Mouse (Mus musculus) embryonic facial prominence, embryonic 13.5 days (tissue): Measurements from ENCODE around the gene Mlf1. TPM values are rescaled to one million over a fixed set of nuclear protein-coding genes. Genes with fewer than 3 reads are reported as not detected.

Experiments used
- ATAC-seq: fragments of 200-750 bp; cut with Nextera tagmentation; 2 replicates; pipeline ENCODE4 v1.8.0; 2017; ENCODE audit warnings: low read depth; ENCODE audit not compliant: insufficient number of reproducible peaks, insufficient read depth, low FRiP score, low TSS enrichment
- H3K27ac ChIP-seq: fragments of 300-500 bp; sonication (generic); 2 replicates; pipeline ENCODE4 v1.5.1; 2015; ENCODE audit warnings: moderate library complexity, mild to moderate bottlenecking, inconsistent platforms
- H3K27me3 ChIP-seq: fragments of 300-500 bp; sonication (generic); 2 replicates; pipeline ENCODE4 v1.6.1; 2015; ENCODE audit warnings: mild to moderate bottlenecking, inconsistent platforms
- H3K36me3 ChIP-seq: fragments of 300-500 bp; sonication (generic); 2 replicates; pipeline ENCODE4 v1.6.1; 2015; ENCODE audit warnings: mild to moderate bottlenecking, inconsistent platforms
- H3K4me1 ChIP-seq: fragments of 300-500 bp; sonication (generic); 2 replicates; pipeline ENCODE4 v1.6.1; 2015; ENCODE audit warnings: inconsistent platforms
- H3K4me2 ChIP-seq: fragments of 300-500 bp; sonication (generic); 2 replicates; pipeline ENCODE4 v1.6.1; 2015; ENCODE audit warnings: moderate library complexity, mild to moderate bottlenecking, inconsistent platforms
- H3K4me3 ChIP-seq: fragments of 300-500 bp; sonication (generic); 2 replicates; pipeline ENCODE4 v1.5.1; 2015; ENCODE audit warnings: mild to moderate bottlenecking, inconsistent platforms
- H3K9ac ChIP-seq: fragments of 300-500 bp; sonication (generic); 2 replicates; pipeline ENCODE4 v1.6.1; 2015; ENCODE audit warnings: mild to moderate bottlenecking, inconsistent platforms
- H3K9me3 ChIP-seq: fragments of 300-500 bp; sonication (generic); 2 replicates; pipeline ENCODE4 v1.6.1; 2016; ENCODE audit warnings: inconsistent platforms
- WGBS: fragments of 180-500 bp; shearing (Covaris S2); methylation state at CpG from one replicate; pipeline ENCODE4 v1.1.7; 2015; ENCODE audit warnings: mixed read lengths; 5-methylcytosine and 5-hydroxymethylcytosine counted together
- polyA plus RNA-seq: library from polyadenylated mRNA; unstranded; fragments of >200 nt; fragmentation: Nextera tagmentation; extraction: Ambion mirVana; gene quantifications from 2 replicates; pipeline ENCODE4 v1.2.1, GENCODE M21; 2015

Mlf1 gene
- 27.3 and 28.4 TPM in 2 replicates for polyA plus RNA-seq

- peak; percentile 93 for ATAC-seq
- WGBS, result under 1% methylated on average over 35 of the region's 35 CpGs
- H3K4me2 ChIP-seq, result peak within 1 kb of the TSS; percentile 84
- no peaks in the 10 kb centered on the region for H3K9me3 ChIP-seq
- peak within 1 kb of the TSS; percentile 71 for H3K9ac ChIP-seq
- H3K27me3 ChIP-seq, result peaks cover 20% of the 10 kb centered on the region
- H3K27ac ChIP-seq, result no peak within 1 kb of the TSS
- no peaks in the 10 kb centered on the region for H3K36me3 ChIP-seq
- H3K4me1 ChIP-seq, result 0 out of 2 replicates have a peak, but pooled peaks cover 4% of the 10 kb centered on the region
- H3K4me3 ChIP-seq, result peak within 1 kb of the TSS; percentile 53
Measured at GRCm38 (mm10) chr3:67373872-67374271, at the start of gene Mlf1. Mlf1 (plus strand) TSS chr3:67374097.

- Histone ChIP-seq H3K9ac (no peak overlapping the region), H3K9me3 (no peaks in the 10 kb centered on the region), H3K4me1 (no peaks in the 10 kb centered on the region), H3K36me3 (no peaks in the 10 kb centered on the region), H3K27me3 (no peaks in the 10 kb centered on the region), H3K27ac (no peak overlapping the region), H3K4me2 (no peak overlapping the region), H3K4me3 (no peak overlapping the region)
- WGBS, result 60% methylated on average over 3 of the region's 3 CpGs
- ATAC-seq, result no peak
Measured at GRCm38 (mm10) chr3:67339558-67339957, 34.3 kb upstream of the Mlf1 start.

GRCm38 (mm10) chr3:67340921-67341320, 33.0 kb upstream of the Mlf1 start:
- no peaks in the 10 kb centered on the region for H3K27me3 ChIP-seq
- no peaks in the 10 kb centered on the region for H3K9me3 ChIP-seq
- no peak overlapping the region for H3K9ac ChIP-seq
- no peaks in the 10 kb centered on the region for H3K36me3 ChIP-seq
- no peak overlapping the region for H3K4me3 ChIP-seq
- no peak overlapping the region for H3K27ac ChIP-seq
- no peak for ATAC-seq
- H3K4me2 ChIP-seq, result no peak overlapping the region
- no peaks in the 10 kb centered on the region for H3K4me1 ChIP-seq
- 71% methylated on average over 7 of the region's 7 CpGs for WGBS

GRCm38 (mm10) chr3:67343004-67343662, 30.8 kb upstream of the Mlf1 start:
- Histone ChIP-seq H3K9me3 (no peaks in the 10 kb centered on the region), H3K27me3 (no peaks in the 10 kb centered on the region), H3K36me3 (no peaks in the 10 kb centered on the region), H3K27ac (no peak overlapping the region), H3K9ac (no peak overlapping the region), H3K4me1 (no peaks in the 10 kb centered on the region), H3K4me2 (no peak overlapping the region), H3K4me3 (no peak overlapping the region)
- no peak for ATAC-seq
- 31% methylated on average over 5 of the region's 5 CpGs for WGBS

- ATAC-seq, result no peak
- no peak overlapping the region for H3K4me2 ChIP-seq
- no peak overlapping the region for H3K9ac ChIP-seq
- no peaks in the 10 kb centered on the region for H3K9me3 ChIP-seq
- H3K27ac ChIP-seq, result no peak overlapping the region
- H3K27me3 ChIP-seq, result no peaks in the 10 kb centered on the region
- H3K4me1 ChIP-seq, result no peaks in the 10 kb centered on the region
- WGBS, result 6% methylated on average over 2 of the region's 2 CpGs
- H3K4me3 ChIP-seq, result no peak overlapping the region
- no peaks in the 10 kb centered on the region for H3K36me3 ChIP-seq
Measured at GRCm38 (mm10) chr3:67344599-67344998, 29.3 kb upstream of the Mlf1 start.

GRCm38 (mm10) chr3:67346674-67347073, 27.2 kb upstream of the Mlf1 start:
- Histone ChIP-seq H3K4me1 (no peaks in the 10 kb centered on the region), H3K4me2 (no peak overlapping the region), H3K27me3 (no peaks in the 10 kb centered on the region), H3K9me3 (no peaks in the 10 kb centered on the region), H3K27ac (no peak overlapping the region), H3K4me3 (no peak overlapping the region), H3K9ac (no peak overlapping the region), H3K36me3 (no peaks in the 10 kb centered on the region)
- WGBS, result 81% methylated on average over 2 of the region's 2 CpGs
- ATAC-seq, result no peak

- no peak for ATAC-seq
- no peak overlapping the region for H3K4me3 ChIP-seq
- H3K27ac ChIP-seq, result no peak overlapping the region
- H3K27me3 ChIP-seq, result no peaks in the 10 kb centered on the region
- H3K4me2 ChIP-seq, result no peak overlapping the region
- H3K4me1 ChIP-seq, result no peaks in the 10 kb centered on the region
- H3K9me3 ChIP-seq, result no peaks in the 10 kb centered on the region
- no peak overlapping the region for H3K9ac ChIP-seq
- 80% methylated on average over 12 of the region's 12 CpGs for WGBS
- H3K36me3 ChIP-seq, result no peaks in the 10 kb centered on the region
Measured at GRCm38 (mm10) chr3:67351406-67352127, 22.3 kb upstream of the Mlf1 start.

GRCm38 (mm10) chr3:67352128-67352762, 21.7 kb upstream of the Mlf1 start:
- H3K4me3 ChIP-seq, result no peak overlapping the region
- WGBS, result 26% methylated on average over 4 of the region's 5 CpGs
- no peak overlapping the region for H3K4me2 ChIP-seq
- H3K27ac ChIP-seq, result no peak overlapping the region
- no peaks in the 10 kb centered on the region for H3K27me3 ChIP-seq
- H3K4me1 ChIP-seq, result no peaks in the 10 kb centered on the region
- no peaks in the 10 kb centered on the region for H3K9me3 ChIP-seq
- H3K9ac ChIP-seq, result no peak overlapping the region
- no peak; the same call in 1 of the 2 replicates for ATAC-seq
- H3K36me3 ChIP-seq, result peaks cover 4% of the 10 kb centered on the region; the same call in 1 of the 2 replicates

- no peak for ATAC-seq
- H3K36me3 ChIP-seq, result peaks cover 8% of the 10 kb centered on the region; the same call in 1 of the 2 replicates
- 84% methylated on average over 3 of the region's 3 CpGs for WGBS
- H3K27me3 ChIP-seq, result no peaks in the 10 kb centered on the region
- no peaks in the 10 kb centered on the region for H3K9me3 ChIP-seq
- no peak overlapping the region for H3K4me2 ChIP-seq
- H3K4me1 ChIP-seq, result no peaks in the 10 kb centered on the region
- H3K4me3 ChIP-seq, result no peak overlapping the region
- H3K27ac ChIP-seq, result no peak overlapping the region
- H3K9ac ChIP-seq, result no peak overlapping the region
Measured at GRCm38 (mm10) chr3:67352763-67353149, 21.1 kb upstream of the Mlf1 start.

GRCm38 (mm10) chr3:67358376-67358775, 15.5 kb upstream of the Mlf1 start:
- Histone ChIP-seq H3K9me3 (no peaks in the 10 kb centered on the region), H3K36me3 (peaks cover 8% of the 10 kb centered on the region; the same call in 1 of the 2 replicates), H3K4me3 (no peak overlapping the region), H3K4me1 (no peaks in the 10 kb centered on the region), H3K27ac (no peak overlapping the region), H3K9ac (no peak overlapping the region), H3K4me2 (no peak overlapping the region), H3K27me3 (no peaks in the 10 kb centered on the region)
- WGBS, result 89% methylated on average over 7 of the region's 7 CpGs
- ATAC-seq, result no peak

- Histone ChIP-seq H3K9ac (no peak overlapping the region), H3K27me3 (no peaks in the 10 kb centered on the region), H3K4me1 (no peaks in the 10 kb centered on the region), H3K4me2 (no peak overlapping the region), H3K27ac (no peak overlapping the region), H3K4me3 (no peak overlapping the region), H3K36me3 (no peaks in the 10 kb centered on the region), H3K9me3 (no peaks in the 10 kb centered on the region)
- 73% methylated on average over 4 of the region's 4 CpGs for WGBS
- ATAC-seq, result no peak
Measured at GRCm38 (mm10) chr3:67366087-67366892, 7.6 kb upstream of the Mlf1 start.
